Mouse (Mus musculus) mature B cell (primary cell): ENCODE data around the gene Paqr5.

Source experiments
- in situ Hi-C: fragments of 300-500 bp; cut with MboI; formaldehyde crosslinking; loops from 2 replicates; pipeline ENCODE4 v1.14.3; 2019

Gene Paqr5

DNA sequence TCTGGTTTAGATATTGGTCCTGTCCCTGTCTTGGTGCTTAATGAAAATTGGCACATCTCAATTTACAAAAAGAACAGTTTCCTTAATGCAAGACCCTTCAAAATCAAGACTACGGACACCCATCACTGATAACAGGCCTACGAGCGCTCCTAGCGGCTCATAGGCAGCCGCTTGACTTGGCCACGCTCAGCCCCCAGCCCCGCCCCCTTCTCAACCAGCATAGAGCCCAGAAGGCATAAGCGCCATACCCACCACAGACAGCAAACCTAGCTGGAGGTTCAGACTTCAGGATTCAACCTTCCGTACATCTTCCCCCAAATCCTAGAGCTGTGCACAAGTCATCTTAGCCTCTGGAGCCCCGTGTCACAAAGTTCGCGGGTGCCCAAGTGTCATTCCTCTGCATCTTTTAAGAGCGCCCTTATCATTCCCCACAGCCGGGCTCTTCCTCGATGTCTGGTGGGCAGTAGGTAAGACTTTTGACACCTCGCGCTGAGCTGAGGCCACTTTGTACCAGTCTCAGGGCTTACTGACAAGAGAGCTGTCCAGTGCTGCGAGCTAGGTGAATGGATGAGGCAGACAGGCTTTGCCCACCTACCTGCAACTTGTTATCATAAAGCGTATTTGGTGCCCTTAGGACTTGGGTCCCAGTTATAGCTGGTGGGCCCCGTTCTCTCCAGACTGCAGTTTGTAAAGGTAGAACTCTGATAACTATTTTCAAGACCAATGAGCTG is 116.0 kb downstream of the Paqr5 start:
- in situ Hi-C loops, result no loop called here

DNA sequence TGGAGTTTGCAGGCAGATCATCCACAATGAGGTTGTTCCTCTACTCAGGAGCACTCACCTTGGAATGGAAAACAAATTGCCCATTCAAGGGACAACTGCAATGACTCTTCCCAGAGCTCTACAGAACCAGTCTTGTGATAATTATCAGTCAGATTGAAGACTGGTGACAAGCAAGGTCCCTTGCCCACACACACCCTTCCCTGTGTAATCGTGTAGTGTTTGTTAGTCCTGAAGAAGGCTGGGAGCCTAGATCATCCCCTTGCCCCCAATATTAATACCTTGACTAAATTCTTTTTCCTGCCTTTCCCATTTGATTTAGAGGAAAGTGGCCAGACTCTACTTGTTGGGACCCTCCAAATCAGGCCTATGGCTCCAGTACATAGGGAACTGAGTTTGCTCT is 117.0 kb downstream of the Paqr5 start:
- in situ Hi-C loops, result no loop called here

GRCm38 (mm10) chr9:61908832-61909407 is 117.7 kb downstream of the Paqr5 start:
- in situ Hi-C loops, result no loop called here

DNA sequence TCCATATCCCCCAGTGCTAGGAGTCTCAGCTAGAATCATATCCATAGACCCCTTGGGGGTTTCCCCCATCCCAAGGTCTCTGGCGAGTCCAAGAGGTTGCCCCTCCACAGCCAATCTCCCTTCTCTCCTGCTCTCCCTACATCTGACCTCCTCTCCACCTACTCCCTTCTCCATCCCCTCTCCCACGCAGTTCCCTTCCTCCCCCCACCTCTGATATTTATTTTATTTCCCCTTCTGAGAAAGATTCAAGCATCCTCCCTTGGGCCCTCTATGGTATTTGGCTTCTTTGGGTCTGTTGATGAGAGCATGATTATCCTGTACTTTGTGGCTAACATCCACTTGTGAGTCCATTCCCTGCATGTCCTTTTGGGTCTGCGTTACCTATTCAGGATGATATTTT is 118.3 kb downstream of the Paqr5 start:
- in situ Hi-C loops, result no loop called here

DNA sequence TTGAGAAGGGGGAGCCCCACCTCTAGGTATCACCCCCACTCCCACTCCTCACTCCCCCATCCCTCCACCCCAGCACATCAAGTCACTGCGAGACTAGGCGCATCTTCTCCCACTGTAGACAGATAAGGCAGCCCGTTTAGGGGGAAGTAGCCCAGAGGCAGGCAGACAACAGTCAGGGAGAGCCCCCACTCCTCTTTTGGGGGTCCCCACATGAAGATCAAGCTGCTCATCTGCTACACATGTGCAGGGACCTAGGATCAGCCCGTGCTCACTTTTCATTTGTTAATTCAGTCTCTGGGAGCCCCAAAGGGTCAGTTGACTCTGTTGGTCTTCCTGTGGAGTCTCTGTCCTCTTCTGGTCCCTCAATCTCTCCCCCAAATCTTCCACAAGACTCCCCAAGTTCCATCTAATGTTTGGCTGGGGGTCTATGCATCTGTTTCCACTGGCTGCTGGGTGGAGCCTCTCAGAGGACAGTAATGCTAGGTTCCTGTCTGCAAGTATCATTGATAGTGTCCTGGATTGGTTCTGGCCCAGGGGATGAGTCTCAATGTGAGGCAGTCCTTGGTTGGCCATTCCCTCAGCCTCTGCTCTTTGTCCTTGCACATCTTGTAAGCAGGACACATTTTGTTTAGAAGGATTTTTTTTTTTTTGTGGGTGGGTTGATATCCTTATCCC is 118.9 kb downstream of the Paqr5 start:
- in situ Hi-C loops, result no loop called here

GRCm38 (mm10) chr9:61906912-61907311 is 119.7 kb downstream of the Paqr5 start:
- in situ Hi-C loops, result no loop called here

DNA sequence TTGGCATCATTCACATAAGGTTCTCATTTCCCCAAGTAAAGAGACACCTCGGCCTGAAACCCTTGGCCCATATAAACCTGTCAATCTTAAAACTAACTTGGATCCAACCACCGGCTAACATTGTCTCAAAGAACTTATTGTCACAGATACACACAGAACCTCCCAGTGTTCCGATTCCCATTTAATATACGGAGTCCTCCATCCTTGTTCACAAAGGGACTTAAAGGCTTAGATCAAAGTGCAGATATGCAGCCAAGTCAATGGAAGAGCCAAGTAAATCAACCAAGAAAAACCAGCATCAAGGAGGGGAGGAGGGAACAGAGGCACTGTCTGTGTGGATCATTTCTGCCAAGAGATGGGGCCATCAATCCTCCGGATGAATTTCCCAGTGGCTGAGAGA is 121.1 kb downstream of the Paqr5 start:
- in situ Hi-C loops, result no loop called here

GRCm38 (mm10) chr9:61904201-61904600 is 122.5 kb downstream of the Paqr5 start:
- in situ Hi-C loops, result no loop called here
